Mouse (Mus musculus): Measurements from ENCODE around the gene Slc22a23. TPM values are rescaled to one million over a fixed set of nuclear protein-coding genes. Genes with fewer than 3 reads are reported as not detected.
A peak's percentile ranks its signal among the peaks of the same experiment; 100 is the strongest.

Gene Slc22a23
- total RNA-seq, 2 experiments from 2014 or later = 11.3 to 14.9 TPM

GRCm38 (mm10) chr13:34301585-34301984 lies 43.4 kb downstream of the Slc22a23 start:
- no peak for DNase-seq

GRCm38 (mm10) chr13:34299351-34300333 lies 45.3 kb downstream of the Slc22a23 start:
- no peak for DNase-seq

- no peak for DNase-seq
These were observed 46.3 kb downstream of the Slc22a23 start for GRCm38 (mm10) chr13:34298674-34299073.

GRCm38 (mm10) chr13:34298061-34298460 lies 46.9 kb downstream of the Slc22a23 start:
- DNase-seq = no peak

- DNase-seq = no peak
These were observed 49.1 kb downstream of the Slc22a23 start for GRCm38 (mm10) chr13:34295787-34296435.

- no peak for DNase-seq
These were observed 50.8 kb downstream of the Slc22a23 start for GRCm38 (mm10) chr13:34294212-34294611.

GRCm38 (mm10) chr13:34292042-34292441 lies 52.9 kb downstream of the Slc22a23 start:
- DNase-seq = no peak

- DNase-seq = no peak
These were observed 54.6 kb downstream of the Slc22a23 start for GRCm38 (mm10) chr13:34290346-34290745.

- no peak for DNase-seq
These were observed 55.4 kb downstream of the Slc22a23 start for GRCm38 (mm10) chr13:34289567-34289966.

GRCm38 (mm10) chr13:34288129-34288528 lies 56.9 kb downstream of the Slc22a23 start:
- no peak for DNase-seq

- DNase-seq = no peak
These were observed 57.3 kb downstream of the Slc22a23 start for GRCm38 (mm10) chr13:34287601-34288083.

GRCm38 (mm10) chr13:34281360-34281759 lies 63.6 kb downstream of the Slc22a23 start:
- no peak for DNase-seq

GRCm38 (mm10) chr13:34278759-34279270 lies 66.2 kb downstream of the Slc22a23 start:
- DNase-seq = no peak

- no peak for DNase-seq
These were observed 66.7 kb downstream of the Slc22a23 start for GRCm38 (mm10) chr13:34278288-34278701.

- DNase-seq = no peak
These were observed 67.4 kb downstream of the Slc22a23 start for GRCm38 (mm10) chr13:34277611-34278010.

GRCm38 (mm10) chr13:34277001-34277400 lies 68.0 kb downstream of the Slc22a23 start:
- no peak for DNase-seq

- DNase-seq = no peak
These were observed 70.1 kb downstream of the Slc22a23 start for GRCm38 (mm10) chr13:34274890-34275289.

GRCm38 (mm10) chr13:34274417-34274816 lies 70.6 kb downstream of the Slc22a23 start:
- DNase-seq = no peak

- DNase-seq = peak; percentile 40
These were observed 72.5 kb downstream of the Slc22a23 start for GRCm38 (mm10) chr13:34272275-34273054.

GRCm38 (mm10) chr13:34271665-34272064 lies 73.3 kb downstream of the Slc22a23 start:
- no peak for DNase-seq

- DNase-seq = no peak
These were observed 73.9 kb downstream of the Slc22a23 start for GRCm38 (mm10) chr13:34270886-34271602.

Data from gastrocnemius, postnatal 25 days (tissue).